Mouse (Mus musculus) adrenal gland, postnatal 36 days (tissue): ENCODE measurements around the gene Zdhhc11. TPM values are rescaled to one million over a fixed set of nuclear protein-coding genes. Genes with fewer than 3 reads are reported as not detected.
"Not testable (repeated sequence)": the region's sequence is repeated elsewhere in the genome, so short reads cannot be mapped to it uniquely, and the experiment has no call there.

ENCODE experiments used
- DNase-seq, 2 experiments: peaks; one replicate each; pipeline ENCODE4 v3.0.0; 2021; ENCODE audit warnings: mixed read lengths in 1 of 2
- microRNA-seq: library from miRNA; unstranded; fragments of <30 nt; microRNA quantifications from one replicate; pipeline ENCODE4 v1.2.0, GENCODE M21; 2021
- total RNA-seq, 2 experiments: library from RNA; stranded (reverse); gene quantifications; 2 replicates each; pipeline ENCODE4 v1.2.3; 2021

Gene Zdhhc11
- total RNA-seq, 2 experiments from 2014 or later: not detected

- not testable (repeated sequence) for DNase-seq
These were observed 43.2 kb downstream of the Zdhhc11 start for GRCm38 (mm10) chr13:74006881-74007280.

DNA sequence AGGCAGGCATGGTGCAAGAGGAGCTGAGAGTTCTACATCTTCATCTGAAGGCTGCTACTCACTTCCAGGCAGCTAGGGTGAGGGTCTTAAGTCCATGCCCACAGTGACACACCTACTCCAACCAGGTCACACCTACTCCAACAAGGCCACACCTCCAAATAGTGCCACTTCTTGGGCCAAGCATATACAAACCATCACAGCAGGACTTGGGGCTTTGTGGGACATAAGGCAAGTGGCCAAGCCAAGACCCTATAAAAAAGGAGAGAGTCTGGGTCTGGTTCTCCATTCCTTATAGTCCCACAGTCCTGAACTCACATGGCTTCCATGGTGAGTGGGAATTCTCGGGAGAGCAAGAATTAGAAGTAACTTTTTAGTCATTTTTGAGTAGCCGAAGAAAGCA is 44.6 kb downstream of the Zdhhc11 start:
- not testable (repeated sequence) for DNase-seq

- peak; percentile 98 for DNase-seq
These were observed 45.5 kb downstream of the Zdhhc11 start, which contains the start of gene Tppp for GRCm38 (mm10) chr13:74008948-74009718. Gene Tppp, plus strand, starts transcription at chr13:74009407.

DNA sequence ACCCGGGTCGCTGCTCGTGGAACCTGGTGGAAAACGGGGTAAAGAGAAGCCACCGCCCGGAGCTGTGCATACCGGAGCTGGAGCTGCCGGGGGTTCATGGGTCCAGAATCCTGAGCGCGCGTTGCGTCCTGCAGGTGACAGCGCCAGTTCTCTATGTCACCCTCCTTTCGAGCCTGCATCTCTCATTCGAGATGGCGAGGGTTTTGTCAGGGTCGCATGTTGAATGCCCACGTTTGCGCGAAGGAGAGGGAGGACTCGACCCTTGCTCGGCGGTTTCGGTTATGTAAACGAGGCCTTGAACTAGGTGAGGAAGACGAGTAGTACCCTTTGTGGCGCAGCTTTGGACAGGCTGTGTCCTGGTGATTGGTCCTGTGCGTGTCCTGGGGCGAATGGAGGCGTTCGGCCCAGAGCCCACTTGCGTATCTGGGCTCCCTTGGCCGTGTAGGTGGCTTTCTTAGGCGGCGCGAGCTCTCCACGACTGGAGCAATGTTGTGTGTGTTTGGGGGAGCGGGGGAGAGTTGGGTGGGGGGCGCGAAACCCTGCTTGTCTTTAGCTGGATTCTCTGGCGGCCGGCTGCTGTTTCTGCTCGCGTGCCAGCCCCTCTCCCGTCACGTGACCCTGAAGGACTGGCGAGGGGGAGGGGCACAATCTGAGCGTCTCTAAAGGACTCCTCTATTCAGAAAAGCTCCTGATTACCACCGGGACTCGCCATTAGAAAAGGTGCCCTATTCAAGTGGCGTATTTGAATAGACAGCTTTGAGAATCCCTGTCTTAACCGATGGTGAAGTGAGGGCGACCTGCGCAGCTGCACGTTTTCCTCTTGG is 46.4 kb downstream of the Zdhhc11 start:
- DNase-seq: peak; percentile 77 to 87

GRCm38 (mm10) chr13:74010678-74011077 is 47.0 kb downstream of the Zdhhc11 start:
- no peak for DNase-seq

DNA sequence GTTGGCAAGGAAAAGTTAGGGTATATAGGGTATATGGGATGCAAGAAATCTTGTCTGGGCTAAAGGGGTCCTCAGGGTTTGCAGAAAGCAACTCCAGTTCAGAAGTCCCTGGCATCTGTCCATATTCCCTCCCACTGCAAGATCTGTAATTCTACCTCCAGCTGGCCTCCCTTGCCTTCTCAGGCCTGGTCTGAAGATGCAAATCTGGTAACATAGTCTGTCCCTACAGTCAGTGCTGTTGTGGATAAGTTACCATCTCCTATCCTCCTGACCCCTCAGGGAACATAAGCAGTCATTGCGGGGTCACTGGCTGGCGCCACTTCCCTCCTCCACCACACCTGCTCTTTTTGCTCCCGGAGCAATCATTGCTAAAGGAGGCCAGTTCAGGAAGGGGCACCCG is 52.3 kb downstream of the Zdhhc11 start:
- no peak for DNase-seq

- no peak for DNase-seq
These were observed 53.8 kb downstream of the Zdhhc11 start for GRCm38 (mm10) chr13:74017426-74017825.

DNA sequence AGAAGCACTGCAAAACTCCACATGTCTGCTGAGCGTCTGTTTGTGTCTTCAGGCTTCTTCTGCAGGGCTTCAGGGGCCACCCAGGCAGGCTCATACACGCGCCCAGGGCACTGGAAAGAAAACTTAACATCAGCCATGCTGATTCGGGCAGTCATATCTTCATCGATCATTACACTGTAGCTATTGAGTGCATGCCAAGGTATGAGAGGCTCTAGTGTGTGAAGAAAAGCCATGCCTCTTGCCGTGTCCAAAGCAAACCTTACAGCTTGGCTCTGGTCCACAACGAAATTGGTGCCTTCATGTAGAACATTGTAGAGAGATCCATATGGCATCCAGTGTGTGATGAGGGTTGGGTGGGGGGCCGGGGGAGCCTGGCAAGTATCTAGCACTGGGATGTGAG is 55.4 kb downstream of the Zdhhc11 start:
- not testable (repeated sequence) for DNase-seq

DNA sequence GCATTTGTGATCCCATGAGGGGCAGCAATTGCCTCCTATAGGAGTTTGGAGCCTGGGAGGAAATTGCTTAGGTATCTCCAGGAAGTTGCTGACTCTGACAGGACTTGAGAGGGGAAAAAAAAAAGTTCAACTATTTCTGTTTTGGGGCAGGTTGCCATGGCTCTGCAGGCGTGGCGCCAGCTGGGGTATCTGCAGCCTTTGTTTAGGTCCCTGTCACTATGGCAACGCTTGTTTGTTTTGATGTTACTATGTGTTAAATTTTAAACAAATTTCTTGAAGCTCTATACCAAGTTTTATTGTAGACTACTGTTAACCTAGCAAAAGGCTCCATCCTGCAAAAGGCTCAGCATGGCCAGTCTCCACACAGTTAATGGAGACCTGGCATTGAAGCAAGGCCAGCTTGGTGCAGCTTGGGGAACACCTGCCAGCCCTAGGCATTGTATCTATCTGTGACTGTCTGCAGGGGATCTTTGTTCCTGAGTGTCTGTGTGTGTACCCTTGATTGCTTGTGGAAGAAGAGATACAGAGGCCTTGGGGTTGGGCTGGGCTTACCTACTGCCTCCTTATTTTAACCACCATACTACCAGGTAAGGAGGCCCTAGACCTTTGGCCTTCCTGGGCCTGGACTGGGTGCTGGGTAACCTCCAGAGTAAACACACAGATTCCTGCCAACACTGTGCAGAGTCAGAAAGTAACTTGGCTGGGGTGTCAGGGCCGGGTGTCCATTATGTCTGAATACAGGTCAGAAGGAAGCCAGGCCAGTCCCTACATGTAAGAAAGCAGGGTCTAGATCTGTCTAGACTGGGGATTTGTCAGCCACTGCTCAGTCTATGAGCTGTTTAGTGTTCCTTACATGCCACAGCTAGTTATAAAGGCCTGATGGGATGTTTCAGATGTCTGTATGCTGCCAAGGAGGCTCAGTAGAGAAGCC is 61.8 kb downstream of the Zdhhc11 start:
- peak; percentile 24 to 46 for DNase-seq

DNA sequence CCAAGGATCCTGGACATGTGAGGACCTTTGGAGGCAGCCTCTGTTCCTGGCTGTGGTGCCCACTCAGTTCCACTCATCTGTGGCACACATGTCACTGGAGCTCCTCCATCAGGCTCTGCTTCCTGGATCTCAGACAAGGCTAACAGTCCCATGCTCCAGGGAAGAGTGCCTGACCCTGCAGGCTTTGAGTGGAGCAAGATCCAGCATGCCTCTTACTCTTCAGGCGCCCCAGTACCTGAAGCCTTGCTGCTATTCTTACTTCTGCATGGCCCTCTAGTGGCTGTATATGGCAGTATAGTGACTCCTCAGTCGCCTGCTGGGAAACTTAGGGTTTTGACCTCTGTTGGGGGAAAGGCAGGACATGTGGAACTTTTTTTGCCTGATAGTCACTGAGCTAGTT is 62.6 kb downstream of the Zdhhc11 start:
- peak; percentile 36 to 56 for DNase-seq

DNA sequence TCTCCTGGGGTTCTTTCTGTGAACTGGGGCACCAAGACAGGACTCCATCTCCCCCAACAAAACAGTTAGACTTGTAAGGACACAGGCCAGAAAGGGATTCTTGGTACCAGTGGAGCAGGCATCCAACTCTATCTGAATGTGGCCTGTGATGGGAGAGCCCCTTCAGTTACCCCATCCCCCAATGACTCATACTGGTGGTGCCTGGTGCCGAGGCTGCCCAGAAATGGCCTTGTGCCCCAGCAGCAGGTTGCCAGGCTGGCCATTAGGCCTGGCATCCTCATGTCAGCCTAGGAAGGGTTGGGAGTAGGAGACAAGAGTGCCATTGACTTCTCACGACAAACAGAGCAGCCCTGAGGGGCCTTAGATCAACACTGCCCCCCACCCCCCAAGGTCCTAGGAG is 64.5 kb downstream of the Zdhhc11 start:
- DNase-seq: no peak

GRCm38 (mm10) chr13:74029013-74029412 is 65.4 kb downstream of the Zdhhc11 start:
- DNase-seq: no peak

- DNase-seq: peak; percentile 69 to 74
These were observed 67.0 kb downstream of the Zdhhc11 start for GRCm38 (mm10) chr13:74030691-74031090.

DNA sequence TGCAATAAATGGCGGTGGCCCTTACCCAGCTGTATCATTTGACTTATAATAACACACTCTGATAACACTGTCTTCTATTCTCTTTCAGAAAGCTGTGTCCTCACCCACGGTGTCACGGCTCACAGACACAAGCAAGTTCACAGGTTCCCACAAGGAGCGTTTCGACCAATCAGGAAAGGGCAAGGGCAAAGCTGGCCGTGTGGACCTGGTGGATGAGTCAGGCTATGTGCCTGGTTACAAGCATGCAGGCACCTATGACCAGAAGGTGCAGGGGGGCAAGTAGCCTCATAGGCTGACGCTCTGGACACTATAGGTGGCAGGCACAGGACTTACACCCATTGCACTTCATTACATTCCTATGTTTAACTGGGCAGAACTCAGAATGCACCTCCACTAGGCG is 67.5 kb downstream of the Zdhhc11 start:
- DNase-seq: peak; percentile 30 to 61

GRCm38 (mm10) chr13:74034756-74035155 is 71.1 kb downstream of the Zdhhc11 start:
- DNase-seq: no peak

DNA sequence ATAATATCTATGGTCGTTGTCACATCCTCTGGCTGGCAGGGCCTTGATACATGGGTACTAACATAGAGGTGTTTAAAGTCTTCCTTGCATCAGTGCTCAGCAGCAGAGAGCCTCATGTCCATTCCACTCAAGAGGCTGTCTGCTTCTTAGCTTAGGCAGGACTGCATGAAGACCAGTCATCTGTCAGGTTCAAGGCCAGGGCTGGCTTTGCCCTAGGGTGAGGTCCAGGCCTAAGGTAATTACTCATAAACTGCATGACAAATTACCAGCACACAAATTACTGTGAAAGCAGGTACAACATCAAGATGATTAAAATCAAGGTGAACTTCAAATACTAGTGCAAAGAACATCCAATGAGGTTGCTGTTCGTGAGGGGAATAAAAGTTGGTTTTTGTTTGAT is 72.1 kb downstream of the Zdhhc11 start:
- peak; percentile 71 to 75 for DNase-seq

DNA sequence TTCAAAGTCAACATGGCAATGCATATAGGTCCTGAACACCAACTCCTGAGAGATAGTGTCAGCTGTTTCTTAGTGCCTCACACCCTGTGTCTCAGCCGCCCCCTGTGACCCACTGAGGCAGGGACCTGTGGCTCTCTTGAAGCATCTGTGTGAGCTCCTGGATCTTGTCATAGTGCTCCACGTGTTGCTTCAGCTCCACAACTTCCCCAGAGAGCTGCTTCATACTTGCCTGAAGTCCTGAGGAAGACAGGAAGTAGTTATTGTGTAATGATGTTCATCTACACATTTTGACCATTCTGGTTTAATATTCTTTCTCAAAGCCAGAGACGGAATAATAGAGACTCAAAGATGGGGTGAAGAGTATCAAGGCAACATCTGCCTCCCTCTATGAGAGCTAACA is 76.3 kb downstream of the Zdhhc11 start:
- no peak for DNase-seq

Small RNAs within 50 kb of the gene (microRNA-seq; reads per million reads assigned to microRNA genes)
- gene Gm25197: not detected

Other genes with a start within 250 kb of the Zdhhc11 start
- gene Slc12a7, start 230.8 kb upstream of the Zdhhc11 start, total RNA-seq: 10 to 100 TPM; 35.8 to 36.6 TPM
- 1 to 10 TPM; 1.3 to 1.9 TPM for gene Nkd2, start 116.2 kb upstream of the Zdhhc11 start, total RNA-seq
- gene Trip13, start 26.1 kb upstream of the Zdhhc11 start, total RNA-seq: 1 to 10 TPM; 1.7 to 1.9 TPM
- 10 to 100 TPM; 30.9 to 31.7 TPM for gene Brd9, start 26.0 kb upstream of the Zdhhc11 start, total RNA-seq
- gene Tppp, start 45.6 kb downstream of the Zdhhc11 start, total RNA-seq: 10 to 100 TPM; 10.1 to 14.2 TPM
- gene Cep72, start 98.4 kb downstream of the Zdhhc11 start, total RNA-seq: 1 to 10 TPM; 4.1 to 6.5 TPM
- gene Slc9a3, start 157.6 kb downstream of the Zdhhc11 start, total RNA-seq: under 1 TPM; 0.10 to 0.20 TPM
- 10 to 100 TPM; 60.9 to 67.5 TPM for gene Exoc3, start 244.9 kb downstream of the Zdhhc11 start, total RNA-seq